ENCODE assay signal across 11 mouse cellular contexts in genomic region chr5:114365043-114365752, GRCm38 (mm10). TPM values are rescaled to one million over a fixed set of nuclear protein-coding genes. Genes with fewer than 3 reads are reported as not detected.
DNase-seq lines count a peak whose midpoint lies in the region; ATAC-seq and TF ChIP-seq lines count a peak whose summit lies in the region.
"Had no signal": no experiment of that assay in that cellular context is flagged by ENCODE, and none has a peak within 500 bp of the region (broad histone marks: within the 10 kb centered on the region; RNA-seq: fewer than 3 reads in every experiment).

No protein-coding gene starts in this region.

- no peaks in the 10 kb centered on the region; the same call in 1 of the 2 replicates for H3K79me2 ChIP-seq in heart, adult 2 months (replicated peaks; ENCODE audit: control insufficient read depth, insufficient read depth, low read length)

- H3K36me3 ChIP-seq in heart, adult 2 months (ENCODE audit: control insufficient read depth, insufficient read depth, low read length): no peaks in the 10 kb centered on the region
- H3K36me3 ChIP-seq in intestine, embryonic 14.5 days (ENCODE audit: control insufficient read depth, insufficient read depth, low read length): peaks cover 98% of the 10 kb centered on the region
- H3K36me3 ChIP-seq in forebrain, embryonic 10.5 days (replicated peaks): peaks cover 100% of the 10 kb centered on the region

- H3K27ac ChIP-seq in heart, adult 2 months: peak overlapping the region; percentile 11; the same call in 1 of the 2 replicates
- H3K27ac ChIP-seq in intestine, embryonic 14.5 days (ENCODE audit: low read depth): peak overlapping the region; percentile 43; the same call in 1 of the 2 replicates
- no peak overlapping the region for H3K27ac ChIP-seq in forebrain, embryonic 10.5 days
- H3K27ac ChIP-seq: midbrain, embryonic 12.5 days had no signal

- TF ChIP-seq EP300 in heart, adult 2 months (IDR thresholded peaks at IDR 0.05; ENCODE audit: insufficient read depth, low read depth, low read length): no peak

- DNase-seq in heart, adult 2 months: peak; percentile 64 to 68
- DNase-seq in heart, postnatal 25 days (ENCODE audit: low spot score): no peak
- peak; percentile 50 for DNase-seq in adrenal gland, adult 8-10 months
- no peak for DNase-seq in intestine, embryonic 14.5 days (ENCODE audit: low spot score)
- peak; percentile 90 for DNase-seq in lung, postnatal 36 days
- no peak for DNase-seq in frontal cortex, postnatal 14 days (ENCODE audit: low spot score in 2 of 2)
- DNase-seq in forebrain, embryonic 10.5 days (ENCODE audit: extremely low spot score, low spot score): no peak
- DNase-seq in thymus, adult 18-20 months: no peak
- DNase-seq: embryo, embryonic 11 days had no signal

- H3K4me1 ChIP-seq in heart, adult 2 months (ENCODE audit: control insufficient read depth, insufficient read depth, low read length): peaks cover 4% of the 10 kb centered on the region
- peaks cover 17% of the 10 kb centered on the region for H3K4me1 ChIP-seq in intestine, embryonic 14.5 days (replicated peaks; ENCODE audit: control insufficient read depth, insufficient read depth, low read length)
- H3K4me1 ChIP-seq in forebrain, embryonic 10.5 days: peaks cover 8% of the 10 kb centered on the region
- H3K4me1 ChIP-seq: midbrain, embryonic 12.5 days had no signal

- no peak overlapping the region for H3K4me3 ChIP-seq in heart, adult 2 months
- H3K4me3 ChIP-seq in intestine, embryonic 14.5 days (ENCODE audit: low read depth, low read length): no peak overlapping the region
- H3K4me3 ChIP-seq in forebrain, embryonic 10.5 days: no peak overlapping the region
- H3K4me3 ChIP-seq: midbrain, embryonic 12.5 days had no signal

- peak; percentile 68 for ATAC-seq in intestine, embryonic 14.5 days (replicated peaks; ENCODE audit: low FRiP score, low TSS enrichment, low read depth)
- ATAC-seq: CD4-positive, CD25-positive, alpha-beta regulatory T cell, adult 4 months had no signal

- H3K27me3 ChIP-seq in heart, adult 2 months (ENCODE audit: control insufficient read depth, insufficient read depth, low read length): no peaks in the 10 kb centered on the region
- no peaks in the 10 kb centered on the region for H3K27me3 ChIP-seq in intestine, embryonic 14.5 days (replicated peaks; ENCODE audit: control insufficient read depth, insufficient read depth, low read length)
- no peaks in the 10 kb centered on the region for H3K27me3 ChIP-seq in forebrain, embryonic 10.5 days (ENCODE audit: poor library complexity, severe bottlenecking)
- H3K27me3 ChIP-seq: midbrain, embryonic 12.5 days had no signal

- WGBS in heart, adult 2 months: 60% methylated on average over 23 of the region's 23 CpGs
- WGBS in intestine, embryonic 14.5 days: 79% methylated on average over 23 of the region's 23 CpGs
- 92% methylated on average over 23 of the region's 23 CpGs for WGBS in forebrain, embryonic 10.5 days

- H3K4me2 ChIP-seq in intestine, embryonic 14.5 days (ENCODE audit: low read length): no peak overlapping the region
- H3K4me2 ChIP-seq: midbrain, embryonic 12.5 days had no signal

- H3K9me3 ChIP-seq in intestine, embryonic 14.5 days (ENCODE audit: control insufficient read depth, low read length): no peaks in the 10 kb centered on the region
- no peaks in the 10 kb centered on the region for H3K9me3 ChIP-seq in forebrain, embryonic 10.5 days
- H3K9me3 ChIP-seq: midbrain, embryonic 12.5 days had no signal

- no peak overlapping the region for H3K9ac ChIP-seq in heart, adult 2 months (ENCODE audit: low read depth, low read length)
- no peak overlapping the region for H3K9ac ChIP-seq in intestine, embryonic 14.5 days (ENCODE audit: low read length)
- H3K9ac ChIP-seq: midbrain, embryonic 12.5 days had no signal

- no peak for TF ChIP-seq CTCF in heart, adult 2 months (IDR thresholded peaks at IDR 0.05)

- intact Hi-C loops in heart, adult 2 months (cut with DNase I): no loop called here
- intact Hi-C loops in heart, postnatal 25 days (cut with DNase I): no loop called here

- no peak for TF ChIP-seq POLR2A in heart, adult 2 months (IDR thresholded peaks at IDR 0.05; ENCODE audit: insufficient read depth, low read depth, low read length)

RNA-seq across cellular contexts. Expression of gene Kctd10, which starts 15.1 kb away (rescaled TPM):
- 10 to 100 TPM; 48.9 to 51.8 TPM for total RNA-seq in heart, adult 2 months (2021)
- polyA plus RNA-seq in heart, adult 2 months (2012; rRNA removed): 48.0 and 63.5 TPM in 2 replicates
- total RNA-seq in heart, postnatal 25 days (2021): 10 to 100 TPM; 52.2 to 55.0 TPM
- total RNA-seq in adrenal gland, adult 8-10 months (2022): 10 to 100 TPM; 69.8 to 78.5 (median 71.8) TPM
- polyA plus RNA-seq in intestine, embryonic 14.5 days (2014; fragmentation: Nextera tagmentation; extraction: Ambion mirVana): 116 and 131 TPM in 2 replicates
- 87.2 and 90.2 TPM in 2 replicates for polyA plus RNA-seq in forebrain, embryonic 10.5 days (2016; fragmentation: Nextera tagmentation; extraction: Ambion mirVana)

RNA-seq across cellular contexts. Expression of gene Ube3b, which starts 15.2 kb away (rescaled TPM):
- 100 to 1,000 TPM in 1 of 2 experiments, 10 to 100 TPM in 1; 86.3 to 101 TPM for total RNA-seq in heart, adult 2 months (2021)
- polyA plus RNA-seq in heart, adult 2 months (2012; rRNA removed): 84.2 and 103 TPM in 2 replicates
- 10 to 100 TPM; 85.4 to 93.5 TPM for total RNA-seq in heart, postnatal 25 days (2021)
- 10 to 100 TPM; 74.7 to 93.2 (median 79.1) TPM for total RNA-seq in adrenal gland, adult 8-10 months (2022)
- polyA plus RNA-seq in intestine, embryonic 14.5 days (2014; fragmentation: Nextera tagmentation; extraction: Ambion mirVana): 49.0 and 51.8 TPM in 2 replicates
- 49.4 and 51.3 TPM in 2 replicates for polyA plus RNA-seq in forebrain, embryonic 10.5 days (2016; fragmentation: Nextera tagmentation; extraction: Ambion mirVana)

Comparison
In these comparisons a context has a peak if more than half of its experiments do, and no peak if none do; other contexts are left out.
1. DNase-seq: peak in heart, adult 2 months (2 of 2), adrenal gland, adult 8-10 months (single experiment) and lung, postnatal 36 days (single experiment); none in heart, postnatal 25 days (single experiment), intestine, embryonic 14.5 days (single experiment), frontal cortex, postnatal 14 days (0 of 2), forebrain, embryonic 10.5 days (single experiment) and thymus, adult 18-20 months (0 of 2).